Mouse (Mus musculus): Measurements from ENCODE around the gene Rps19. TPM values are rescaled to one million over a fixed set of nuclear protein-coding genes. Genes with fewer than 3 reads are reported as not detected.

Rps19 gene
- polyA plus RNA-seq, 1 experiment from 2014 or later = 1,579 TPM

DNA sequence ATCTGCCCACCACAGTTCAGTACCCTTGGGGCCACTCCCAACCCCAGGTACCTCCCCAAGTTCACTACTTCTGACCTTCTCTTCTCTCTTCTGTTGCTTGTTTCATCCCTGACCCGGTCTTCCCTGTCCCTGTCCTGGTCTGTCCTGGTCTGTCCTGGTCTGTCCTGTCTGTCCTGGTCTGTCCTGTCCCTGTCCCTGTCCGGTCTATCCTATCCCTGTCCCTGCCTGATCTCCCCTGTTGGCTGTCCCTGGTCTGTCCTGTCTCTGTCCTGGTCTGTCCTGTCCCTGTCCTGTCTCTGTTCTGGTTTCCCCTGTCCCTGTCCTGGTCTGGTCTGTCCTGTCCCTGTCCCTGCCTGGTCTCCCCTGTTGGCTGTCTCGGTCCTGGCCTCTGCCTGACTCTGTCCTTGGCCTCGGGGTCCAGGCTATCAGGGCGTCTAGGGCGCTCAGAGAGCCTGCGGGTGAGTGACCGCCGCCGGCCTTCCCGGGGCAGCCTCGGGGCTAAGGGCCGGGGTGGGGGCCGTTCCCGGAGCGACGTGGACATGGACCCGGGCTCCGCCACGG is 34.7 kb downstream of the Rps19 start:
- peaks cover 45% of the 10 kb centered on the region for H3K36me3 ChIP-seq (ENCODE audit: control insufficient read depth, insufficient read depth, low read length)
- 92% methylated on average over 20 of the region's 20 CpGs for WGBS (ENCODE audit: insufficient replicate concordance)
- H3K27me3 ChIP-seq (ENCODE audit: control insufficient read depth, insufficient read depth, low read length) = no peaks in the 10 kb centered on the region
- H3K4me1 ChIP-seq (ENCODE audit: control insufficient read depth, insufficient read depth, low read length) = no peaks in the 10 kb centered on the region
- H3K27ac ChIP-seq (ENCODE audit: low read depth, low read length) = no peak overlapping the region
- H3K9me3 ChIP-seq (replicated peaks; ENCODE audit: control insufficient read depth, low read length) = no peaks in the 10 kb centered on the region
- no peak overlapping the region for H3K4me2 ChIP-seq
- H3K9ac ChIP-seq (ENCODE audit: low read depth, low read length) = no peak overlapping the region
- no peak overlapping the region for H3K4me3 ChIP-seq (ENCODE audit: low read depth, low read length)
- no peak for ATAC-seq (replicated peaks; ENCODE audit: insufficient number of reproducible peaks, low FRiP score, low TSS enrichment)

- Histone ChIP-seq H3K36me3 (ENCODE audit: control insufficient read depth, insufficient read depth, low read length) (peaks cover 50% of the 10 kb centered on the region), H3K27ac (ENCODE audit: low read depth, low read length) (no peak overlapping the region), H3K9me3 (replicated peaks; ENCODE audit: control insufficient read depth, low read length) (no peaks in the 10 kb centered on the region), H3K9ac (ENCODE audit: low read depth, low read length) (no peak overlapping the region), H3K4me2 (no peak overlapping the region), H3K4me1 (ENCODE audit: control insufficient read depth, insufficient read depth, low read length) (no peaks in the 10 kb centered on the region), H3K27me3 (ENCODE audit: control insufficient read depth, insufficient read depth, low read length) (no peaks in the 10 kb centered on the region), H3K4me3 (ENCODE audit: low read depth, low read length) (no peak overlapping the region)
- no peak for ATAC-seq (replicated peaks; ENCODE audit: insufficient number of reproducible peaks, low FRiP score, low TSS enrichment)
- 92% methylated on average over 9 of the region's 9 CpGs for WGBS (ENCODE audit: insufficient replicate concordance)
These were observed 35.6 kb downstream of the Rps19 start for GRCm38 (mm10) chr7:24919728-24920127.

DNA sequence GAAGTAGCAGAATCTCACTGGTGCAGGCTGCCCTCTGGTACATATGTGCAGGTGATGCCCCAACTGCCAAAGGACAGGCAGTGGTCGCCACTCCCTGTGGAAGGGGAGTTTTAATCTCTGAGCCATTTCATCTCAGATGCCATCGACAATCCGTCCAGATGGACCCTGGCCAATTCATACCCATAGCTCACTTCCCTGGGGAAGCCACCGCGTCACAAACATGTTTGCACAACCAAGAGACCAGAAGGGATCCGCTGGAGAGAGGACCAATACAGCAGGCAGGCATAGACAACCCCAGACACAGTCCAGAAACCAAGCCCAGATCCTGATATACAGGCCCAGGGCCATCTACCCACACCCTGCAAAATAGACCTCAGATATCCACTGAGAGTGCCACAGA is 46.3 kb downstream of the Rps19 start:
- peaks cover 6% of the 10 kb centered on the region; the same call in 1 of the 2 replicates for H3K4me1 ChIP-seq (ENCODE audit: control insufficient read depth, insufficient read depth, low read length)
- no peak overlapping the region for H3K4me3 ChIP-seq (ENCODE audit: low read depth, low read length)
- H3K36me3 ChIP-seq (ENCODE audit: control insufficient read depth, insufficient read depth, low read length) = peaks cover 13% of the 10 kb centered on the region
- H3K4me2 ChIP-seq = no peak overlapping the region
- H3K9me3 ChIP-seq (replicated peaks; ENCODE audit: control insufficient read depth, low read length) = no peaks in the 10 kb centered on the region
- 59% methylated on average over 6 of the region's 6 CpGs for WGBS (ENCODE audit: insufficient replicate concordance)
- H3K27me3 ChIP-seq (ENCODE audit: control insufficient read depth, insufficient read depth, low read length) = peaks cover 74% of the 10 kb centered on the region
- H3K9ac ChIP-seq (ENCODE audit: low read depth, low read length) = no peak overlapping the region
- ATAC-seq (replicated peaks; ENCODE audit: insufficient number of reproducible peaks, low FRiP score, low TSS enrichment) = no peak
- H3K27ac ChIP-seq (ENCODE audit: low read depth, low read length) = no peak overlapping the region

- H3K27me3 ChIP-seq (ENCODE audit: control insufficient read depth, insufficient read depth, low read length) = peaks cover 85% of the 10 kb centered on the region
- no peak overlapping the region for H3K27ac ChIP-seq (ENCODE audit: low read depth, low read length)
- H3K9ac ChIP-seq (ENCODE audit: low read depth, low read length) = no peak overlapping the region
- peaks cover 6% of the 10 kb centered on the region; the same call in 1 of the 2 replicates for H3K4me1 ChIP-seq (ENCODE audit: control insufficient read depth, insufficient read depth, low read length)
- no peak for ATAC-seq (replicated peaks; ENCODE audit: insufficient number of reproducible peaks, low FRiP score, low TSS enrichment)
- H3K9me3 ChIP-seq (replicated peaks; ENCODE audit: control insufficient read depth, low read length) = no peaks in the 10 kb centered on the region
- 0 out of 2 replicates have a peak, but pooled peaks cover 5% of the 10 kb centered on the region for H3K36me3 ChIP-seq (ENCODE audit: control insufficient read depth, insufficient read depth, low read length)
- 2% methylated on average over 15 of the region's 15 CpGs for WGBS (ENCODE audit: insufficient replicate concordance)
- H3K4me3 ChIP-seq (ENCODE audit: low read depth, low read length) = no peak overlapping the region
- no peak overlapping the region for H3K4me2 ChIP-seq
These were observed 47.5 kb downstream of the Rps19 start for GRCm38 (mm10) chr7:24931651-24932050.

Other genes starting within 250 kb of the Rps19 start
- 0.09 TPM in 1 of 2 replicates, not detected in the other for gene Lypd3, start 247.8 kb upstream of the Rps19 start, polyA plus RNA-seq (2014; fragmentation: Nextera tagmentation; extraction: Ambion mirVana)
- gene Tex101, start 207.7 kb upstream of the Rps19 start, polyA plus RNA-seq (2014; fragmentation: Nextera tagmentation; extraction: Ambion mirVana) = not detected in 2 replicates
- not detected in 2 replicates for gene BC049730, start 175.1 kb upstream of the Rps19 start, polyA plus RNA-seq (2014; fragmentation: Nextera tagmentation; extraction: Ambion mirVana)
- not detected in 2 replicates for gene Gm4763, start 157.5 kb upstream of the Rps19 start, polyA plus RNA-seq (2014; fragmentation: Nextera tagmentation; extraction: Ambion mirVana)
- gene Cd177, start 124.1 kb upstream of the Rps19 start, polyA plus RNA-seq (2014; fragmentation: Nextera tagmentation; extraction: Ambion mirVana) = 0.11 TPM in 1 of 2 replicates, not detected in the other
- gene Ceacam10, start 107.2 kb upstream of the Rps19 start, polyA plus RNA-seq (2014; fragmentation: Nextera tagmentation; extraction: Ambion mirVana) = not detected in 2 replicates
- 12.4 and 14.5 TPM in 2 replicates for gene Gm9844, start 22.2 kb upstream of the Rps19 start, polyA plus RNA-seq (2014; fragmentation: Nextera tagmentation; extraction: Ambion mirVana)
- gene Lypd4, start 14.4 kb upstream of the Rps19 start, polyA plus RNA-seq (2014; fragmentation: Nextera tagmentation; extraction: Ambion mirVana) = not detected in 2 replicates
- not detected in 2 replicates for gene Dmrtc2, start 14.3 kb upstream of the Rps19 start, polyA plus RNA-seq (2014; fragmentation: Nextera tagmentation; extraction: Ambion mirVana)
- 0.14 and 0.30 TPM in 2 replicates for gene Cd79a, start 13.0 kb downstream of the Rps19 start, polyA plus RNA-seq (2014; fragmentation: Nextera tagmentation; extraction: Ambion mirVana)
- 59.2 and 63.3 TPM in 2 replicates for gene Arhgef1, start 18.5 kb downstream of the Rps19 start, polyA plus RNA-seq (2014; fragmentation: Nextera tagmentation; extraction: Ambion mirVana)
- not detected in 2 replicates for gene Gm4881, start 60.1 kb downstream of the Rps19 start, polyA plus RNA-seq (2014; fragmentation: Nextera tagmentation; extraction: Ambion mirVana)
- gene Rabac1, start 88.4 kb downstream of the Rps19 start, polyA plus RNA-seq (2014; fragmentation: Nextera tagmentation; extraction: Ambion mirVana) = 157 and 163 TPM in 2 replicates
- 2.3 and 4.1 TPM in 2 replicates for gene Atp1a3, start 121.6 kb downstream of the Rps19 start, polyA plus RNA-seq (2014; fragmentation: Nextera tagmentation; extraction: Ambion mirVana)
- 5.7 and 8.1 TPM in 2 replicates for gene Grik5, start 188.0 kb downstream of the Rps19 start, polyA plus RNA-seq (2014; fragmentation: Nextera tagmentation; extraction: Ambion mirVana)
- gene Zfp574, start 188.2 kb downstream of the Rps19 start, polyA plus RNA-seq (2014; fragmentation: Nextera tagmentation; extraction: Ambion mirVana) = 14.9 and 15.7 TPM in 2 replicates

Data from heart, embryonic 11.5 days (tissue).